Mouse (Mus musculus): ENCODE measurements at regions not wholly inside any gene's neighbourhood (a gene's known extent, or its start where the extent isn't known, plus 50 kb on each side); places are given as distances from the start of the nearest gene placed in this dataset.

- no peak for TF ChIP-seq GATA1 (IDR thresholded peaks at IDR 0.05; ENCODE audit: low read length)
- no peak for TF ChIP-seq TAL1 (IDR thresholded peaks at IDR 0.05; ENCODE audit: low read length)
Observed at GRCm38 (mm10) chr16:21277789-21278342, 73.3 kb downstream of the Ephb3 start.
